Mouse (Mus musculus): ENCODE results near the gene Amfr. TPM values are rescaled to one million over a fixed set of nuclear protein-coding genes. Genes with fewer than 3 reads are reported as not detected.

Amfr gene
- total and polyA plus RNA-seq, 3 experiments, result 80.1 to 292 (median 90.0) TPM

DNA sequence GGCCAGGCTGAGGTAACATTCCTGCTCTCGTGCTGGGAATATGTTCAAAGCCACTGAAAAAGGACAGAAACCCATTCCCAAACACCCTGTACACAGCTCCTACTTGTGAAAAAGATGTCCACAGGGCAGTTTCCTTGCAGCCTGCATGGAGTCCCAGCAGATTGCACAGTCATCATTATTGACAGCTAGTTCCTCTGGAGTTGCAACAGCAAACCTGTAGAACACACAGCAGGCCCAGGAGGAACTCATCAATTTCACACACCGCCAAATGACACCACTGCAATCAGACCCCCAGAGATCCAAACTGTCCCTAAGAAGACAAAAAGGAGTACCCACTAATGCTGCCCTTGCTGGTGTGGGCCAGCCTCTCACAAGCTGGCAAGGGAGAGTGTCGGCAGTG lies 27.9 kb downstream of the Amfr start:
- TF ChIP-seq POLR2A (IDR thresholded peaks at IDR 0.05; ENCODE audit: control insufficient read depth in 1 of 2, insufficient read depth in 1 of 2, low read depth in 1 of 2, low read length in 2 of 2, poor library complexity in 1 of 2) (no peak), HCFC1 (IDR thresholded peaks at IDR 0.05; ENCODE audit: low read depth, low read length) (no peak), TAL1 (IDR thresholded peaks at IDR 0.05; ENCODE audit: low read length) (no peak), RAD21 (IDR thresholded peaks at IDR 0.05; ENCODE audit: low read depth, low read length) (no peak), CHD2 (IDR thresholded peaks at IDR 0.05; ENCODE audit: low read length) (no peak), JUND (IDR thresholded peaks at IDR 0.05; ENCODE audit: low read depth, low read length) (no peak), MYB (IDR thresholded peaks at IDR 0.05; ENCODE audit: low read depth, low read length) (no peak)
- H3K27me3 ChIP-seq (ENCODE audit: control insufficient read depth in 1 of 2, insufficient read depth in 2 of 2, low read length in 2 of 2), result no peaks in the 10 kb centered on the region
- no peak for DNase-seq (ENCODE audit: low read depth, low spot score)
- no peak overlapping the region for H3K27ac ChIP-seq (ENCODE audit: control insufficient read depth, low read depth, low read length)
- no peaks in the 10 kb centered on the region; a peak in 1 of 4 replicates for H3K4me1 ChIP-seq (ENCODE audit: control insufficient read depth in 1 of 2, insufficient read depth in 2 of 2, low read length in 2 of 2)
- no peak overlapping the region for H3K9ac ChIP-seq (ENCODE audit: control insufficient read depth, low read depth, low read length, poor library complexity, severe bottlenecking)
- H3K79me2 ChIP-seq (ENCODE audit: control insufficient read depth, insufficient read depth, low read length, poor library complexity), result no peaks in the 10 kb centered on the region
- no peaks in the 10 kb centered on the region for H3K9me3 ChIP-seq (replicated peaks; ENCODE audit: insufficient read depth, low read length)
- peaks cover 0 to 38% of the 10 kb centered on the region in 2 experiments; a peak in 2 of 4 replicates for H3K36me3 ChIP-seq (ENCODE audit: control insufficient read depth in 1 of 2, insufficient read depth in 2 of 2, low read length in 2 of 2)
- no peak overlapping the region for H3K4me3 ChIP-seq (ENCODE audit: control insufficient read depth in 1 of 2, insufficient read depth in 1 of 2, low read depth in 2 of 2, low read length in 2 of 2)

- no peak overlapping the region for H3K27ac ChIP-seq (ENCODE audit: control insufficient read depth, low read depth, low read length)
- DNase-seq (ENCODE audit: low read depth, low spot score), result no peak
- no peaks in the 10 kb centered on the region; a peak in 1 of 4 replicates for H3K4me1 ChIP-seq (ENCODE audit: control insufficient read depth in 1 of 2, insufficient read depth in 2 of 2, low read length in 2 of 2)
- H3K79me2 ChIP-seq (ENCODE audit: control insufficient read depth, insufficient read depth, low read length, poor library complexity), result no peaks in the 10 kb centered on the region
- H3K4me3 ChIP-seq (ENCODE audit: control insufficient read depth in 1 of 2, insufficient read depth in 1 of 2, low read depth in 2 of 2, low read length in 2 of 2), result no peak overlapping the region
- H3K9me3 ChIP-seq (replicated peaks; ENCODE audit: insufficient read depth, low read length), result no peaks in the 10 kb centered on the region
- peaks cover 0 to 34% of the 10 kb centered on the region in 2 experiments; a peak in 2 of 4 replicates for H3K36me3 ChIP-seq (ENCODE audit: control insufficient read depth in 1 of 2, insufficient read depth in 2 of 2, low read length in 2 of 2)
- no peaks in the 10 kb centered on the region for H3K27me3 ChIP-seq (ENCODE audit: control insufficient read depth in 1 of 2, insufficient read depth in 2 of 2, low read length in 2 of 2)
- peak in 2 of 3 experiments; percentile 6 to 10; a peak in 1 of 6 replicates for TF ChIP-seq CTCF (IDR thresholded peaks at IDR 0.05 in 2 of 3, conservative IDR thresholded peaks at IDR 0.05 in 1 of 3; ENCODE audit: control insufficient read depth in 1 of 3, insufficient read depth in 1 of 3, low read depth in 2 of 3, low read length in 3 of 3, poor library complexity in 1 of 3, severe bottlenecking in 1 of 3)
- no peak for TF ChIP-seq ZC3H11A (IDR thresholded peaks at IDR 0.05; ENCODE audit: low read depth, low read length)
- H3K9ac ChIP-seq (ENCODE audit: control insufficient read depth, low read depth, low read length, poor library complexity, severe bottlenecking), result no peak overlapping the region
Observed at GRCm38 (mm10) chr8:93983827-93984226, 28.8 kb downstream of the Amfr start.

DNA sequence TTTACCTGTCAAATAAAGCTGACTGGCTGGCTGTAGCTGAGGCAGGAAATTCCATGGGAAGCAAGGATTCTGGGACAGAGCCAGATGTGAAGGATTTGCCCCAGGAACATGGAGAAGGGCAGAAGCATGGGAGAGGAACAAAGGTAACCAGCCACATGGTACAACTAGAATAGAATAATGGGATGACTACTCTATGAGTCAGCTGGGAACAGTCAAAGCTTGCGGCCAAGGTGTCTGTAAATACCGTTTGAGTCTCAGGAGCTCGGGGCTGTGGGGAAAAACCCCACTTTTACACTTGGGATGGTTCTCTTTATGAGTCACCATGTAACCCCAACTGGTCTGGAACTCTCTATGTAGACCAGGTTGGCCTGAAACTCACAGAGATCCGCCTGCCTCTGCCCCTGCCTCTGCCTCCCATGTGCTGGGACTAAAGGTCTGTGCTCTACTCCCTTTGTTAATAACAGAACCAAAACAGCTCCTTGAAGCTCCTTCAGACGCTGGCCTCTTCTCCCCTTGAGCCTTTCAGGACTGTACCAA lies 30.9 kb downstream of the Amfr start:
- Histone ChIP-seq H3K27ac (ENCODE audit: control insufficient read depth, low read depth, low read length) (no peak overlapping the region), H3K9ac (ENCODE audit: control insufficient read depth, low read depth, low read length, poor library complexity, severe bottlenecking) (no peak overlapping the region), H3K4me1 (ENCODE audit: control insufficient read depth in 1 of 2, insufficient read depth in 2 of 2, low read length in 2 of 2) (no peaks in the 10 kb centered on the region; a peak in 1 of 4 replicates), H3K79me2 (ENCODE audit: control insufficient read depth, insufficient read depth, low read length, poor library complexity) (no peaks in the 10 kb centered on the region), H3K4me3 (ENCODE audit: control insufficient read depth in 1 of 2, insufficient read depth in 1 of 2, low read depth in 2 of 2, low read length in 2 of 2) (no peak overlapping the region), H3K36me3 (ENCODE audit: control insufficient read depth in 1 of 2, insufficient read depth in 2 of 2, low read length in 2 of 2) (peaks cover 0 to 45% of the 10 kb centered on the region in 2 experiments; a peak in 2 of 4 replicates), H3K9me3 (replicated peaks; ENCODE audit: insufficient read depth, low read length) (no peaks in the 10 kb centered on the region), H3K27me3 (ENCODE audit: control insufficient read depth in 1 of 2, insufficient read depth in 2 of 2, low read length in 2 of 2) (no peaks in the 10 kb centered on the region)
- DNase-seq (ENCODE audit: low read depth, low spot score), result no peak
- TF ChIP-seq ETS1 (IDR thresholded peaks at IDR 0.05; ENCODE audit: low read depth, low read length), result no peak
- no peak for TF ChIP-seq SMC3 (IDR thresholded peaks at IDR 0.05; ENCODE audit: low read depth, low read length)
- no peak for TF ChIP-seq UBTF (IDR thresholded peaks at IDR 0.05; ENCODE audit: borderline replicate concordance, insufficient read depth, low read depth, low read length)
- no peak for TF ChIP-seq E2F4 (IDR thresholded peaks at IDR 0.05; ENCODE audit: borderline replicate concordance, low read depth, low read length)
- TF ChIP-seq KAT2A (conservative IDR thresholded peaks at IDR 0.05; ENCODE audit: low read depth, low read length), result no peak
- TF ChIP-seq POLR2AphosphoS5 (IDR thresholded peaks at IDR 0.05; ENCODE audit: borderline replicate concordance, low read depth, low read length), result no peak
- no peak for TF ChIP-seq POLR2AphosphoS2 (IDR thresholded peaks at IDR 0.05; ENCODE audit: low read length)
- no peak for TF ChIP-seq ELF1 (IDR thresholded peaks at IDR 0.05; ENCODE audit: low read depth, low read length)
- TF ChIP-seq TBP (IDR thresholded peaks at IDR 0.05; ENCODE audit: low read depth, low read length), result no peak
- no peak for TF ChIP-seq MYC (IDR thresholded peaks at IDR 0.05; ENCODE audit: low read depth, low read length)
- TF ChIP-seq MAX (IDR thresholded peaks at IDR 0.05; ENCODE audit: low read length), result no peak
- no peak for TF ChIP-seq NELFE (IDR thresholded peaks at IDR 0.05; ENCODE audit: low read depth, low read length)
- no peak for TF ChIP-seq MXI1 (IDR thresholded peaks at IDR 0.05; ENCODE audit: low read depth, low read length)
- TF ChIP-seq ZMIZ1 (IDR thresholded peaks at IDR 0.05; ENCODE audit: low read depth, low read length), result no peak
- TF ChIP-seq GABPA (IDR thresholded peaks at IDR 0.05; ENCODE audit: low read depth, low read length), result no peak
- no peak for TF ChIP-seq MYB (IDR thresholded peaks at IDR 0.05; ENCODE audit: low read depth, low read length)

Data from MEL (cell line).